21 mouse cellular contexts compared by ENCODE assay signal in genomic region chr8:63953802-63954201, GRCm38 (mm10). TPM values are rescaled to one million over a fixed set of nuclear protein-coding genes. Genes with fewer than 3 reads are reported as not detected.
"Had no signal": no experiment of that assay in that cellular context is flagged by ENCODE, and none has a peak within 500 bp of the region (broad histone marks: within the 10 kb centered on the region; RNA-seq: fewer than 3 reads in every experiment).

No protein-coding gene starts in this region.

RNA-seq across cellular contexts. Expression of gene Sgo2b, which starts 1.8 kb away (rescaled TPM):
- polyA plus RNA-seq: heart, embryonic 10.5 days; heart, embryonic 11.5 days; heart, embryonic 12.5 days; heart, embryonic 13.5 days; heart, embryonic 14.5 days; heart, embryonic 15.5 days; heart, embryonic 16.5 days; heart, postnatal 0 days; hindbrain, embryonic 10.5 days; hindbrain, embryonic 11.5 days; hindbrain, embryonic 12.5 days; hindbrain, embryonic 13.5 days; inflammation-experienced regulatory T-cells, adult 6 months; intestine, embryonic 14.5 days; intestine, postnatal 0 days; kidney, adult 2 months; kidney, embryonic 14.5 days; kidney, embryonic 15.5 days; kidney, embryonic 16.5 days; kidney, postnatal 0 days; large intestine, adult 2 months had no signal
